Mouse (Mus musculus) intestine, postnatal 0 days (tissue): ENCODE data around the gene Gcnt4. TPM values are rescaled to one million over a fixed set of nuclear protein-coding genes. Genes with fewer than 3 reads are reported as not detected.

Source experiments
- ATAC-seq: fragments of 200-750 bp; cut with Nextera tagmentation; 2 replicates; pipeline ENCODE4 v1.8.0; 2017; ENCODE audit warnings: mild to moderate bottlenecking, moderate TSS enrichment, moderate library complexity
- H3K27ac ChIP-seq: fragments of 300-500 bp; sonication (generic); 2 replicates; pipeline ENCODE4 v1.5.1; 2014; ENCODE audit warnings: mild to moderate bottlenecking, low read depth, low read length, moderate library complexity
- H3K27me3 ChIP-seq: fragments of 300-500 bp; sonication (generic); replicated peaks from 2 replicates; pipeline ENCODE4 v1.6.1; 2014; ENCODE audit warnings: low read length, mixed read lengths; ENCODE audit not compliant: control insufficient read depth, insufficient read depth
- H3K36me3 ChIP-seq: fragments of 300-500 bp; sonication (generic); 2 replicates; pipeline ENCODE4 v1.6.1; 2014; ENCODE audit warnings: mild to moderate bottlenecking, moderate library complexity; ENCODE audit not compliant: control insufficient read depth, insufficient read depth
- H3K4me1 ChIP-seq: fragments of 300-500 bp; sonication (generic); replicated peaks from 2 replicates; pipeline ENCODE4 v1.6.1; 2014; ENCODE audit warnings: antibody characterized with exemption, low read length, mixed read lengths; ENCODE audit not compliant: control insufficient read depth, insufficient read depth
- H3K4me2 ChIP-seq: fragments of 300-500 bp; sonication (generic); replicated peaks from 2 replicates; pipeline ENCODE4 v1.6.1; 2014; ENCODE audit warnings: low read depth, mild to moderate bottlenecking, moderate library complexity
- H3K4me3 ChIP-seq: fragments of 300-500 bp; sonication (generic); 2 replicates; pipeline ENCODE4 v1.5.1; 2014; ENCODE audit warnings: low read depth, low read length
- H3K9ac ChIP-seq: fragments of 300-500 bp; sonication (generic); 2 replicates; pipeline ENCODE4 v1.6.1; 2014; ENCODE audit warnings: mild to moderate bottlenecking, low read depth, low read length
- H3K9me3 ChIP-seq: fragments of 300-500 bp; sonication (generic); 2 replicates; pipeline ENCODE4 v1.6.1; 2016; ENCODE audit warnings: mixed run types; ENCODE audit not compliant: control insufficient read depth
- CTCF ChIP-seq: sonication (generic); IDR thresholded peaks from 2 replicates; pipeline ENCODE4 v1.5.1; 2016; ENCODE audit warnings: low read depth, mild to moderate bottlenecking, control low read depth, antibody characterized with exemption, moderate library complexity
- WGBS: fragments of 180-500 bp; shearing (Covaris S2); extraction: QIAGEN DNeasy Blood & Tissue Kit; methylation state at CpG from one replicate; pipeline ENCODE4 v1.1.7; 2014; 5-methylcytosine and 5-hydroxymethylcytosine counted together
- polyA plus RNA-seq: library from polyadenylated mRNA; unstranded; fragments of >200 nt; fragmentation: Nextera tagmentation; extraction: Ambion mirVana; gene quantifications from 2 replicates; pipeline ENCODE4 v1.2.1, GENCODE M21; 2015

The Gcnt4 gene
- 6.7 and 8.0 TPM in 2 replicates for polyA plus RNA-seq

DNA sequence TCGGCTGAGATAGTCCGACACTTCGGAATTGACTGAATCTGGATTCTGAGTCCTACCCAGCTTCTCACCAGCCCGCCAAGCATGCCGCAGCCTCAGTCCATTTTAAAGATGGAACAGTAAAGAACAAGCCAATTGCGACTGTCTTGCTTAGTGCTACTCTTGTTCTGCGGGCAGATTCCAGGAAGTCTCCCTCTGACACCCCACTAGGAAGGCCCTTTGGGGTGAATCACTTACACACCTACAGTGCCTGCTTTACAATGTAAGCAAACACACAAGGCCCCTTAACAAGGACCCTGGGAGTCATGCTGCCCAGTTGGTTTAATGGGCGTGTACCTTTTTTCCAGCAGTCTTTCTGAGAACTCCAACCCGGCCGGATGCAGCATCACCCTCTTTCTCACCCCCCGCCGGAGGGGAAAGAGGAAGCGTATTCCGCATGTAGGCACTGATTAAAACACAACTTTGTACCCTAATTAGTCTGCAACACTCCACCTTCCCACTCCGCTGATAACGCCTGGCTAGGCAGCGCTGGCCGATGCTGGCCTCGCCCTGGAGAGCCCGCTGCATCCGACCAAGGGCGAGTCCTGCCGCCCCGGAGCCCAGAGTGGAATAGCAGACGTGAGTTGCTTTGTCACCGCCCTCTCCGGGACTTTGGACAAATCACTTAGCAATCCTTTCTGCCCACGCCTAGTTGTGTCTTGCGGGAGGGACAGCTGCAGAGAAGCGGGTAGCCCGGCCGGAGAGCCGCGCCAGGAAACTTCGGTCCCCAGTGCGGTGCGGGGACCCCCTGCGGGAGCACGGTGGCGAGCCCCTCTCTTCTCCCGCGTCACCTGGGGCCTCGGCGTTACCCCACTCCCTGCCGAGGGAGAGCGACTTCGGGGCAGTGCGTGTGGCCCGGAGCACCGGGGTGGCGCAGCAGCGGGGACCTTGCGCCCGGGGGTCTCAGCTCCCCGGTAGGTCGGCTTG lies at the start of gene Gcnt4:
TSS of gene Gcnt4 (plus strand) at position 691 of the 963 bp plus-strand sequence.
- H3K27me3 ChIP-seq: no peaks in the 10 kb centered on the region
- H3K27ac ChIP-seq: peak within 1 kb of the TSS; percentile 98
- no peaks in the 10 kb centered on the region for H3K4me1 ChIP-seq

GRCm38 (mm10) chr13:96878220-96879057 lies 46.0 kb upstream of the Gcnt4 start:
- Histone ChIP-seq H3K4me2 (no peak overlapping the region), H3K27ac (no peak overlapping the region), H3K9ac (no peak overlapping the region), H3K4me1 (no peaks in the 10 kb centered on the region), H3K9me3 (no peaks in the 10 kb centered on the region), H3K27me3 (no peaks in the 10 kb centered on the region), H3K36me3 (no peaks in the 10 kb centered on the region), H3K4me3 (no peak overlapping the region)
- no peak for TF ChIP-seq CTCF
- WGBS: 76% methylated on average over 12 of the region's 12 CpGs
- no peak for ATAC-seq

More for the DNA sequence above, at the start of gene Gcnt4:
- Histone ChIP-seq H3K4me3 (peak within 1 kb of the TSS; percentile 93), H3K9me3 (no peaks in the 10 kb centered on the region), H3K36me3 (no peaks in the 10 kb centered on the region), H3K9ac (peak within 1 kb of the TSS; percentile 93), H3K4me2 (peak within 1 kb of the TSS; percentile 96)
- 9% methylated on average over 53 of the region's 56 CpGs for WGBS
- TF ChIP-seq CTCF: no peak
- peak; percentile 91 for ATAC-seq

GRCm38 (mm10) chr13:96884534-96884933 lies 40.0 kb upstream of the Gcnt4 start:
- no peak overlapping the region for H3K9ac ChIP-seq
- no peaks in the 10 kb centered on the region for H3K9me3 ChIP-seq
- H3K36me3 ChIP-seq: no peaks in the 10 kb centered on the region
- H3K27ac ChIP-seq: no peak overlapping the region
- no peak overlapping the region for H3K4me2 ChIP-seq
- H3K4me3 ChIP-seq: no peak overlapping the region
- TF ChIP-seq CTCF: no peak
- no peaks in the 10 kb centered on the region for H3K4me1 ChIP-seq
- WGBS: 50% methylated on average over 1 of the region's 1 CpGs
- H3K27me3 ChIP-seq: no peaks in the 10 kb centered on the region
- ATAC-seq: no peak

GRCm38 (mm10) chr13:96889985-96890384 lies 34.5 kb upstream of the Gcnt4 start:
- Histone ChIP-seq H3K27ac (no peak overlapping the region), H3K36me3 (no peaks in the 10 kb centered on the region), H3K9me3 (no peaks in the 10 kb centered on the region), H3K9ac (no peak overlapping the region), H3K27me3 (no peaks in the 10 kb centered on the region), H3K4me2 (no peak overlapping the region), H3K4me1 (no peaks in the 10 kb centered on the region), H3K4me3 (no peak overlapping the region)
- WGBS: 13% methylated on average over 2 of the region's 2 CpGs
- ATAC-seq: no peak
- no peak for TF ChIP-seq CTCF

- no peak for ATAC-seq
- H3K4me1 ChIP-seq: no peaks in the 10 kb centered on the region
- no peak overlapping the region for H3K4me2 ChIP-seq
- H3K9me3 ChIP-seq: no peaks in the 10 kb centered on the region
- H3K36me3 ChIP-seq: no peaks in the 10 kb centered on the region
- no peaks in the 10 kb centered on the region for H3K27me3 ChIP-seq
- WGBS: 75% methylated on average over 2 of the region's 2 CpGs
- no peak for TF ChIP-seq CTCF
- H3K4me3 ChIP-seq: no peak overlapping the region
- no peak overlapping the region for H3K27ac ChIP-seq
- H3K9ac ChIP-seq: no peak overlapping the region
Observed at GRCm38 (mm10) chr13:96895144-96895543, 29.3 kb upstream of the Gcnt4 start.

DNA sequence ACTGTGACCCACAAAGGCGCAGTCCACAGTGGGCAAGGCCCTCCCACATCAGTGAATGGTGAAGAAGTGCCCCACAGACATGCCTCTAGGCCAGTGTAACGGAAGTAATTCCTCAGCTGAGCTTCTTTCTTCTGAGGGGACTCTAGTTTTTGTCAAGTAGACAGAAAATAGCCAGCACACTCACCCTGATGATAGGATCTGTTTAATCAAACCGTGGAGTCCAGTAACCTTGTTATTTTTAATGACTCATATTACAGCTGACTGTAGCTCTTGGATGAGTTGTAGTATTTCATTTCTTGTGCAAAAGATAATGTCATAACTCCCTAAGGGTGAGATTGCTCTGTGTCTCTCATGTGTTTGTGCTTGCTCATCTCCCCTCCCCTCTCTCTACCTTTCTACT lies 17.8 kb upstream of the Gcnt4 start:
- Histone ChIP-seq H3K4me2 (no peak overlapping the region), H3K27ac (no peak overlapping the region), H3K4me3 (no peak overlapping the region), H3K4me1 (no peaks in the 10 kb centered on the region), H3K36me3 (no peaks in the 10 kb centered on the region), H3K9ac (no peak overlapping the region), H3K27me3 (no peaks in the 10 kb centered on the region), H3K9me3 (no peaks in the 10 kb centered on the region)
- no peak for TF ChIP-seq CTCF
- WGBS: 61% methylated on average over 3 of the region's 3 CpGs
- ATAC-seq: no peak
